ENCODE assay signal across 8 mouse cellular contexts in genomic region chr17:31325451-31326219, GRCm38 (mm10). TPM values are rescaled to one million over a fixed set of nuclear protein-coding genes. Genes with fewer than 3 reads are reported as not detected.
DNase-seq lines count a peak whose midpoint lies in the region; ATAC-seq and TF ChIP-seq lines count a peak whose summit lies in the region.

No protein-coding gene starts in this region.

- no peak overlapping the region for H3K9ac ChIP-seq in forebrain, postnatal 0 days

- H3K9me3 ChIP-seq in megakaryocyte, embryonic 14.5 days, result no peaks in the 10 kb centered on the region
- no peaks in the 10 kb centered on the region for H3K9me3 ChIP-seq in forebrain, postnatal 0 days (ENCODE audit: low read length)

- no peak overlapping the region for H3K4me2 ChIP-seq in forebrain, postnatal 0 days (ENCODE audit: low read depth)

- 0 out of 2 replicates have a peak overlapping the region, but pooled peaks have one; percentile 21 for H3K27ac ChIP-seq in forebrain, postnatal 0 days (ENCODE audit: low read depth, low read length)

- H3K36me3 ChIP-seq in megakaryocyte, embryonic 14.5 days (replicated peaks; ENCODE audit: low read length), result peaks cover 71% of the 10 kb centered on the region
- peaks cover 4% of the 10 kb centered on the region; the same call in 1 of the 2 replicates for H3K36me3 ChIP-seq in forebrain, postnatal 0 days (ENCODE audit: insufficient read depth)

- ATAC-seq in megakaryocyte, adult 5-6 weeks (ENCODE audit: poor library complexity, severe bottlenecking), result no peak
- ATAC-seq in forebrain, postnatal 0 days, result 0 out of 2 replicates have a peak, but pooled peaks have one; percentile 48

- peak overlapping the region; percentile 50 for H3K4me3 ChIP-seq in megakaryocyte, embryonic 14.5 days (replicated peaks)
- no peak overlapping the region for H3K4me3 ChIP-seq in forebrain, postnatal 0 days (ENCODE audit: low read depth, low read length)

- 77% methylated on average over 13 of the region's 13 CpGs for WGBS in forebrain, postnatal 0 days

- peaks cover 56% of the 10 kb centered on the region for H3K4me1 ChIP-seq in megakaryocyte, embryonic 14.5 days
- H3K4me1 ChIP-seq in forebrain, postnatal 0 days (ENCODE audit: insufficient read depth), result 0 out of 2 replicates have a peak, but pooled peaks cover 6% of the 10 kb centered on the region

- DNase-seq in adrenal gland, postnatal 14 days, result peak; percentile 54
- DNase-seq in adrenal gland, adult 18-20 months (ENCODE audit: low spot score in 2 of 2), result no peak
- peak; percentile 78 for DNase-seq in forebrain, postnatal 0 days
- DNase-seq in lung, postnatal 25 days (ENCODE audit: low spot score), result peak; percentile 73
- DNase-seq in testis, postnatal 10 days (ENCODE audit: low spot score), result peak; percentile 70
- no peak for DNase-seq in adrenal gland, postnatal 4 days (ENCODE audit: low spot score in 2 of 2)

- H3K27me3 ChIP-seq in megakaryocyte, embryonic 14.5 days (replicated peaks), result peaks cover 3% of the 10 kb centered on the region
- no peaks in the 10 kb centered on the region for H3K27me3 ChIP-seq in forebrain, postnatal 0 days (ENCODE audit: insufficient read depth, low read length)

- TF ChIP-seq CTCF in forebrain, postnatal 0 days (IDR thresholded peaks at IDR 0.05; ENCODE audit: low read depth), result peak; percentile 82

RNA-seq across cellular contexts. Expression of gene Slc37a1, which starts 39.0 kb away (rescaled TPM):
- 6.7 and 13.3 TPM in 2 replicates for total RNA-seq in adrenal gland, postnatal 14 days (2021)
- 10 to 100 TPM in 1 of 2 experiments, 1 to 10 TPM in 1; 8.9 to 10.4 TPM for total RNA-seq in adrenal gland, adult 18-20 months (2021)
- 3.4 and 4.1 TPM in 2 replicates for polyA plus RNA-seq in megakaryocyte, embryonic 14.5 days (2012; ENCODE audit: insufficient read depth, low replicate concordance)
- total RNA-seq in megakaryocyte, adult 5-6 weeks (2015), result 6.3 and 8.1 TPM in 2 replicates
- 3.9 and 10.6 TPM in 2 replicates for total RNA-seq in megakaryocyte, adult 5-6 weeks (2017)
- 10.0 and 15.3 TPM in 2 replicates for total RNA-seq in forebrain, postnatal 0 days (2014; rRNA removed)
- polyA plus RNA-seq in forebrain, postnatal 0 days (2015; fragmentation: Nextera tagmentation; extraction: Ambion mirVana), result 4.7 and 6.7 TPM in 2 replicates
- 10 to 100 TPM; 14.2 to 14.9 TPM for total RNA-seq in adrenal gland, postnatal 4 days (2021)

RNA-seq across cellular contexts. Expression of gene Rsph1, which starts 48.5 kb away (rescaled TPM):
- total RNA-seq in adrenal gland, postnatal 14 days (2021), result 6.4 and 6.7 TPM in 2 replicates
- 1 to 10 TPM; 5.7 to 7.2 TPM for total RNA-seq in adrenal gland, adult 18-20 months (2021)
- polyA plus RNA-seq in megakaryocyte, embryonic 14.5 days (2012; ENCODE audit: insufficient read depth, low replicate concordance), result 0.12 TPM in 1 of 2 replicates, not detected in the other
- total RNA-seq in megakaryocyte, adult 5-6 weeks (2015), result 0.36 TPM in 2 replicates
- 0.66 and 1.1 TPM in 2 replicates for total RNA-seq in megakaryocyte, adult 5-6 weeks (2017)
- 2.8 and 6.0 TPM in 2 replicates for total RNA-seq in forebrain, postnatal 0 days (2014; rRNA removed)
- polyA plus RNA-seq in forebrain, postnatal 0 days (2015; fragmentation: Nextera tagmentation; extraction: Ambion mirVana), result 6.9 and 11.3 TPM in 2 replicates
- total RNA-seq in adrenal gland, postnatal 4 days (2021), result 1 to 10 TPM; 5.5 TPM

Comparison
In these comparisons a context has a peak if more than half of its experiments do, and no peak if none do; other contexts are left out.
1. DNase-seq: peak in adrenal gland, postnatal 14 days (single experiment), forebrain, postnatal 0 days (single experiment), lung, postnatal 25 days (single experiment) and testis, postnatal 10 days (single experiment); none in adrenal gland, adult 18-20 months (0 of 2) and adrenal gland, postnatal 4 days (0 of 2).